Mouse (Mus musculus) gastrocnemius, adult 2 months (tissue): ENCODE measurements around the gene Aldh1a1. TPM values are rescaled to one million over a fixed set of nuclear protein-coding genes. Genes with fewer than 3 reads are reported as not detected.

ENCODE experiments used
- DNase-seq: peaks from one replicate; pipeline ENCODE4 v3.0.0; 2022
- H3K27ac ChIP-seq: fragments of 200-600 bp; 2 replicates; pipeline ENCODE4 v1.8.1; 2022; ENCODE audit warnings: mild to moderate bottlenecking
- H3K4me3 ChIP-seq: fragments of 200-600 bp; 2 replicates; pipeline ENCODE4 v1.8.1; 2022; ENCODE audit warnings: mild to moderate bottlenecking, moderate library complexity
- CTCF ChIP-seq: fragments of 200-600 bp; IDR thresholded peaks from 2 replicates; pipeline ENCODE4 v1.8.1; 2022; ENCODE audit warnings: antibody characterized with exemption, mild to moderate bottlenecking, moderate library complexity
- intact Hi-C: fragments of 180-260 bp; cut with DNase I; formaldehyde crosslinking; loops from one replicate; pipeline ENCODE4 v1.15.1; 2025
- total RNA-seq, 2 experiments: library from RNA; stranded (reverse); gene quantifications; 2 replicates each; pipeline ENCODE4 v1.2.3; 2021

Aldh1a1 gene
- total RNA-seq, 2 experiments from 2014 or later = 86.6 to 180 TPM

- intact Hi-C loops = no loop called here
- DNase-seq = no peak
- Histone ChIP-seq H3K27ac (no peak overlapping the region), H3K4me3 (no peak overlapping the region)
- no peak for TF ChIP-seq CTCF
These were observed 66.4 kb downstream of the Aldh1a1 start for GRCm38 (mm10) chr19:20558952-20559351.

GRCm38 (mm10) chr19:20559952-20560351 lies 67.4 kb downstream of the Aldh1a1 start:
- no peak for TF ChIP-seq CTCF
- Histone ChIP-seq H3K27ac (no peak overlapping the region), H3K4me3 (no peak overlapping the region)
- no peak for DNase-seq
- intact Hi-C loops = no loop called here

- TF ChIP-seq CTCF = no peak
- intact Hi-C loops = no loop called here
- Histone ChIP-seq H3K4me3 (no peak overlapping the region), H3K27ac (no peak overlapping the region)
- DNase-seq = no peak
These were observed 69.9 kb downstream of the Aldh1a1 start for GRCm38 (mm10) chr19:20562396-20562795.

- TF ChIP-seq CTCF = no peak
- H3K4me3 ChIP-seq = no peak overlapping the region
- DNase-seq = no peak
- intact Hi-C loops = no loop called here
- H3K27ac ChIP-seq = no peak overlapping the region
These were observed 73.8 kb downstream of the Aldh1a1 start for GRCm38 (mm10) chr19:20566294-20566693.

GRCm38 (mm10) chr19:20567039-20567438 lies 74.5 kb downstream of the Aldh1a1 start:
- Histone ChIP-seq H3K27ac (no peak overlapping the region), H3K4me3 (no peak overlapping the region)
- DNase-seq = no peak
- intact Hi-C loops = no loop called here
- no peak for TF ChIP-seq CTCF

GRCm38 (mm10) chr19:20576984-20577383 lies 84.5 kb downstream of the Aldh1a1 start:
- no peak for TF ChIP-seq CTCF
- DNase-seq = no peak
- Histone ChIP-seq H3K27ac (no peak overlapping the region), H3K4me3 (no peak overlapping the region)
- intact Hi-C loops = no loop called here

- TF ChIP-seq CTCF = no peak
- intact Hi-C loops = no loop called here
- no peak for DNase-seq
- Histone ChIP-seq H3K4me3 (no peak overlapping the region), H3K27ac (no peak overlapping the region)
These were observed 84.9 kb downstream of the Aldh1a1 start for GRCm38 (mm10) chr19:20577429-20577828.

GRCm38 (mm10) chr19:20599951-20600350 lies 107.4 kb downstream of the Aldh1a1 start:
- no peak overlapping the region for H3K27ac ChIP-seq
- DNase-seq = peak; percentile 24
- TF ChIP-seq CTCF = no peak
- intact Hi-C loops = no loop called here
- H3K4me3 ChIP-seq = no peak overlapping the region

- peak overlapping the region; percentile 46 for H3K4me3 ChIP-seq
- no peak for DNase-seq
- TF ChIP-seq CTCF = no peak
- intact Hi-C loops = no loop called here
- H3K27ac ChIP-seq = peak overlapping the region; percentile 57; the same call in 1 of the 2 replicates
These were observed 109.2 kb downstream of the Aldh1a1 start for GRCm38 (mm10) chr19:20601739-20602138.

GRCm38 (mm10) chr19:20603212-20603611 lies 110.7 kb downstream of the Aldh1a1 start:
- intact Hi-C loops = no loop called here
- H3K4me3 ChIP-seq = peak overlapping the region; percentile 33; the same call in 1 of the 2 replicates

GRCm38 (mm10) chr19:20603866-20604265 lies 111.4 kb downstream of the Aldh1a1 start:
- Histone ChIP-seq H3K27ac (no peak overlapping the region), H3K4me3 (no peak overlapping the region)
- TF ChIP-seq CTCF = no peak
- intact Hi-C loops = no loop called here
- no peak for DNase-seq

More at GRCm38 (mm10) chr19:20603212-20603611, 110.7 kb downstream of the Aldh1a1 start:
- DNase-seq = no peak
- TF ChIP-seq CTCF = no peak
- H3K27ac ChIP-seq = no peak overlapping the region

- intact Hi-C loops = no loop called here
- no peak for DNase-seq
- TF ChIP-seq CTCF = no peak
- Histone ChIP-seq H3K27ac (no peak overlapping the region), H3K4me3 (no peak overlapping the region)
These were observed 121.9 kb downstream of the Aldh1a1 start for GRCm38 (mm10) chr19:20614252-20614930.

GRCm38 (mm10) chr19:20622434-20622833 lies 129.9 kb downstream of the Aldh1a1 start:
- intact Hi-C loops = loop anchor here (10.0 kb wide), 1 partner anchor 158 kb away; no protein-coding TSS in a partner anchor
- no peak overlapping the region for H3K4me3 ChIP-seq

GRCm38 (mm10) chr19:20623416-20623815 lies 130.9 kb downstream of the Aldh1a1 start:
- DNase-seq = no peak
- no peak for TF ChIP-seq CTCF
- intact Hi-C loops = loop anchor here (10.0 kb wide), 1 partner anchor 159 kb away; no protein-coding TSS in a partner anchor
- no peak overlapping the region for H3K27ac ChIP-seq
- H3K4me3 ChIP-seq = no peak overlapping the region

More at GRCm38 (mm10) chr19:20622434-20622833, 129.9 kb downstream of the Aldh1a1 start:
- no peak for DNase-seq
- H3K27ac ChIP-seq = no peak overlapping the region
- 0 out of 2 replicates have a peak, but pooled peaks have one; percentile 8 for TF ChIP-seq CTCF
